Mouse (Mus musculus): ENCODE data around the gene Cdk2.

DNA sequence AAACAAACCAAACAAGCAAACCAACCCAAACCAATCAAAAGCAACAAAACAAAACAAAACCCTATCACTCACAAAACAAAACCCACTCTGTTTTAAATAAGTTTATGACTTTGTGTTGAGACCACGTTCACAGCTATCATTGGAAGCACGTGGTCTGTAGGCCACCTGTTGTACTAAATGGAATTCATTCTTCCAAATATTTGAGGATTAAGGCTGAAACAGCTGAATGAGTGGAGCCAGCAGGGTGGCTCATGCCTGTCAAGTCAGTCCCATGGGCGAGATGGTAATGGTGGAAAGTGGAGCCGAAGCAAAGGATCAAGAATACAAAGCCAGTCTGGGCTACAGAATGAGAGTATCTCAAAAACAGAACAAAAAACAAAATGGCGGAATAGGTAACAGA lies 4.1 kb downstream of the Cdk2 start:
- TF ChIP-seq CTCF (IDR thresholded peaks at IDR 0.05; ENCODE audit: extremely low read depth, insufficient read depth, insufficient read length, insufficient replicate concordance) (no peak), POLR2A (IDR thresholded peaks at IDR 0.05; ENCODE audit: low read depth, low read length) (no peak)
